Mouse (Mus musculus) MEL (cell line): ENCODE data around the gene Zfand6. TPM values are rescaled to one million over a fixed set of nuclear protein-coding genes. Genes with fewer than 3 reads are reported as not detected.

Experiments
- DNase-seq: peaks from one replicate; pipeline ENCODE4 v3.0.0; 2011; ENCODE audit warnings: low read depth, low spot score
- H3K27ac ChIP-seq: 2 replicates; pipeline ENCODE4 v1.5.1; 2012; ENCODE audit warnings: low read depth, mild to moderate bottlenecking, control low read depth, low read length, moderate library complexity; ENCODE audit not compliant: control insufficient read depth
- H3K27me3 ChIP-seq, 2 experiments: fragments of 150-350 bp in 1 of 2; sonication (generic) in 1 of 2; 2 replicates each; pipeline ENCODE4 v1.6.1; 2012; ENCODE audit warnings: low read length in 2 of 2, mild to moderate bottlenecking in 2 of 2, improper control_type of control experiment in 1 of 2, moderate library complexity in 1 of 2; ENCODE audit not compliant: insufficient read depth in 2 of 2, control insufficient read depth in 1 of 2
- H3K36me3 ChIP-seq, 2 experiments: 2 replicates each; pipeline ENCODE4 v1.6.1; 2012 to 2014; ENCODE audit warnings: low read length in 2 of 2, improper control_type of control experiment in 1 of 2, inconsistent platforms in 1 of 2, mild to moderate bottlenecking in 1 of 2; ENCODE audit not compliant: insufficient read depth in 2 of 2, control insufficient read depth in 1 of 2
- H3K4me1 ChIP-seq, 2 experiments: fragments of 150-350 bp in 1 of 2; sonication (generic) in 1 of 2; 2 replicates each; pipeline ENCODE4 v1.6.1; 2012; ENCODE audit warnings: low read length in 2 of 2, improper control_type of control experiment in 1 of 2, mild to moderate bottlenecking in 1 of 2; ENCODE audit not compliant: insufficient read depth in 2 of 2, control insufficient read depth in 1 of 2
- H3K4me3 ChIP-seq, 2 experiments: fragments of 150-350 bp in 1 of 2; sonication (generic) in 1 of 2; 2 replicates each; pipeline ENCODE4 v1.5.1; 2012; ENCODE audit warnings: low read depth in 2 of 2, low read length in 2 of 2, mild to moderate bottlenecking in 2 of 2, moderate library complexity in 2 of 2, control low read depth in 1 of 2, improper control_type of control experiment in 1 of 2; ENCODE audit not compliant: control insufficient read depth in 1 of 2, insufficient read depth in 1 of 2
- H3K79me2 ChIP-seq: 2 replicates; pipeline ENCODE4 v1.6.1; 2012; ENCODE audit warnings: mild to moderate bottlenecking, low read length, moderate library complexity; ENCODE audit not compliant: control insufficient read depth, poor library complexity, insufficient read depth
- H3K9ac ChIP-seq: 2 replicates; pipeline ENCODE4 v1.6.1; 2012; ENCODE audit warnings: low read depth, mild to moderate bottlenecking, control low read depth, low read length, moderate library complexity; ENCODE audit not compliant: control insufficient read depth, poor library complexity, severe bottlenecking
- H3K9me3 ChIP-seq: fragments of 150-350 bp; sonication (generic); replicated peaks from 2 replicates; pipeline ENCODE4 v1.6.1; 2012; ENCODE audit warnings: mild to moderate bottlenecking, low read length, improper control_type of control experiment, moderate library complexity; ENCODE audit not compliant: insufficient read depth
- CHD1 ChIP-seq: IDR thresholded peaks from 2 replicates; pipeline ENCODE4 v1.6.1; 2012; ENCODE audit warnings: low read depth, mild to moderate bottlenecking, inconsistent platforms, low read length, improper control_type of control experiment
- CHD2 ChIP-seq: IDR thresholded peaks from 2 replicates; pipeline ENCODE4 v1.6.1; 2011; ENCODE audit warnings: low read length, improper control_type of control experiment
- CTCF ChIP-seq, 3 experiments: IDR thresholded peaks in 2 of 3; conservative IDR thresholded peaks in 1 of 3; 2 replicates each; pipeline ENCODE4 v1.5.1; 2011 to 2012; ENCODE audit warnings: low read length in 3 of 3, low read depth in 2 of 3, mild to moderate bottlenecking in 2 of 3, improper control_type of control experiment in 1 of 3, inconsistent platforms in 1 of 3, mixed read lengths in 1 of 3, moderate library complexity in 1 of 3; ENCODE audit not compliant: control insufficient read depth in 1 of 3, insufficient read depth in 1 of 3, poor library complexity in 1 of 3, severe bottlenecking in 1 of 3
- ELF1 ChIP-seq: IDR thresholded peaks from 2 replicates; pipeline ENCODE4 v1.6.1; 2014; ENCODE audit warnings: low read depth, mild to moderate bottlenecking, inconsistent platforms, low read length, improper control_type of control experiment, moderate library complexity
- EP300 ChIP-seq, 2 experiments: IDR thresholded peaks; 2 replicates each; pipeline ENCODE4 v1.6.1; 2011; ENCODE audit warnings: improper control_type of control experiment in 2 of 2, low read length in 2 of 2, low read depth in 1 of 2, mild to moderate bottlenecking in 1 of 2
- GATA1 ChIP-seq: IDR thresholded peaks from 2 replicates; pipeline ENCODE4 v1.6.1; 2011; ENCODE audit warnings: low read depth, low read length, improper control_type of control experiment
- JUND ChIP-seq: IDR thresholded peaks from 2 replicates; pipeline ENCODE4 v1.6.1; 2011; ENCODE audit warnings: low read depth, mild to moderate bottlenecking, improper control_type of control experiment, low read length
- KAT2A ChIP-seq: conservative IDR thresholded peaks from 2 replicates; pipeline ENCODE4 v1.6.1; 2012; ENCODE audit warnings: low read depth, low read length, improper control_type of control experiment, inconsistent platforms
- MAFK ChIP-seq: IDR thresholded peaks from 2 replicates; pipeline ENCODE4 v1.6.1; 2011; ENCODE audit warnings: low read depth, mild to moderate bottlenecking, low read length, improper control_type of control experiment, borderline replicate concordance
- MAX ChIP-seq: IDR thresholded peaks from 2 replicates; pipeline ENCODE4 v1.6.1; 2011; ENCODE audit warnings: low read length, improper control_type of control experiment
- MAZ ChIP-seq: IDR thresholded peaks from 2 replicates; pipeline ENCODE4 v1.6.1; 2012; ENCODE audit warnings: low read depth, mild to moderate bottlenecking, inconsistent platforms, low read length, improper control_type of control experiment
- MXI1 ChIP-seq: IDR thresholded peaks from 2 replicates; pipeline ENCODE4 v1.6.1; 2011; ENCODE audit warnings: mild to moderate bottlenecking, low read depth, low read length, improper control_type of control experiment
- MYC ChIP-seq: IDR thresholded peaks from 2 replicates; pipeline ENCODE4 v1.6.1; 2011; ENCODE audit warnings: low read depth, mild to moderate bottlenecking, low read length, improper control_type of control experiment, moderate library complexity
- NRF1 ChIP-seq: IDR thresholded peaks from 2 replicates; pipeline ENCODE4 v1.6.1; 2014; ENCODE audit warnings: low read depth, mild to moderate bottlenecking, inconsistent platforms, low read length, improper control_type of control experiment, moderate library complexity; ENCODE audit not compliant: poor library complexity, insufficient read depth, severe bottlenecking
- POLR2A ChIP-seq, 2 experiments: IDR thresholded peaks; 2 replicates each; pipeline ENCODE4 v1.6.1; 2011 to 2012; ENCODE audit warnings: low read length in 2 of 2, mild to moderate bottlenecking in 2 of 2, control low read depth in 1 of 2, improper control_type of control experiment in 1 of 2, low read depth in 1 of 2, moderate library complexity in 1 of 2; ENCODE audit not compliant: control insufficient read depth in 1 of 2, insufficient read depth in 1 of 2, poor library complexity in 1 of 2
- POLR2AphosphoS2 ChIP-seq: IDR thresholded peaks from 2 replicates; pipeline ENCODE4 v1.6.1; 2011; ENCODE audit warnings: low read length, improper control_type of control experiment
- POLR2AphosphoS5 ChIP-seq: IDR thresholded peaks from 2 replicates; pipeline ENCODE4 v1.6.1; 2012; ENCODE audit warnings: low read depth, borderline replicate concordance, mild to moderate bottlenecking, inconsistent platforms, low read length, moderate library complexity, mixed read lengths
- RCOR1 ChIP-seq: IDR thresholded peaks from 2 replicates; pipeline ENCODE4 v1.6.1; 2012; ENCODE audit warnings: low read depth, mild to moderate bottlenecking, inconsistent platforms, low read length, improper control_type of control experiment
- SIN3A ChIP-seq: IDR thresholded peaks from 2 replicates; pipeline ENCODE4 v1.6.1; 2012; ENCODE audit warnings: low read length, improper control_type of control experiment, inconsistent platforms
- TAL1 ChIP-seq: IDR thresholded peaks from 2 replicates; pipeline ENCODE4 v1.6.1; 2012; ENCODE audit warnings: mild to moderate bottlenecking, inconsistent platforms, low read length, moderate library complexity, mixed read lengths
- USF1 ChIP-seq: IDR thresholded peaks from 2 replicates; pipeline ENCODE4 v1.6.1; 2014; ENCODE audit warnings: low read depth, mild to moderate bottlenecking, inconsistent platforms, low read length, improper control_type of control experiment, moderate library complexity
- USF2 ChIP-seq, 2 experiments: IDR thresholded peaks; 2 replicates each; pipeline ENCODE4 v1.6.1; 2011 to 2012; ENCODE audit warnings: improper control_type of control experiment in 2 of 2, low read length in 2 of 2, borderline replicate concordance in 1 of 2, inconsistent platforms in 1 of 2, low read depth in 1 of 2, mild to moderate bottlenecking in 1 of 2; ENCODE audit not compliant: insufficient read depth in 1 of 2
- ZC3H11A ChIP-seq: IDR thresholded peaks from 2 replicates; pipeline ENCODE4 v1.6.1; 2012; ENCODE audit warnings: low read depth, mild to moderate bottlenecking, inconsistent platforms, low read length, improper control_type of control experiment
- ZKSCAN1 ChIP-seq: IDR thresholded peaks from 2 replicates; pipeline ENCODE4 v1.6.1; 2012; ENCODE audit warnings: low read depth, mild to moderate bottlenecking, inconsistent platforms, low read length, improper control_type of control experiment, moderate library complexity
- ZMIZ1 ChIP-seq: IDR thresholded peaks from 2 replicates; pipeline ENCODE4 v1.6.1; 2012; ENCODE audit warnings: low read depth, mild to moderate bottlenecking, inconsistent platforms, low read length, improper control_type of control experiment, moderate library complexity
- ZNF384 ChIP-seq: IDR thresholded peaks from 2 replicates; pipeline ENCODE4 v1.6.1; 2012; ENCODE audit warnings: low read depth, mild to moderate bottlenecking, inconsistent platforms, low read length, improper control_type of control experiment
- polyA plus RNA-seq, 2 experiments: library from polyadenylated mRNA; stranded (reverse) in 1 of 2; unstranded in 1 of 2; fragments of >175 nt in 1 of 2; fragments of >200 nt in 1 of 2; gene quantifications; 2 replicates each; pipeline versions ENCODE4 v1.2.1 to v1.2.4; 2012; ENCODE audit warnings: low replicate concordance in 2 of 2, low read depth in 1 of 2; ENCODE audit not compliant: insufficient read length in 2 of 2, insufficient read depth in 1 of 2, missing spikeins in 1 of 2
- total RNA-seq: library from RNA; depleted of rRNA; stranded (reverse); fragments of 300-350 nt; gene quantifications from 2 replicates; pipeline ENCODE4 v1.2.3, GENCODE M21; 2012

Gene Zfand6
- total and polyA plus RNA-seq, 3 experiments, result 20.3 to 315 (median 39.9) TPM

GRCm38 (mm10) chr7:84643270-84643998 lies 46.3 kb downstream of the Zfand6 start:
- H3K9me3 ChIP-seq, result no peaks in the 10 kb centered on the region
- peaks cover 0 to under 1% of the 10 kb centered on the region in 2 experiments; a peak in 2 of 4 replicates for H3K4me1 ChIP-seq
- TF ChIP-seq KAT2A, result no peak
- no peak for TF ChIP-seq CHD1
- TF ChIP-seq RCOR1, result no peak
- no peak for TF ChIP-seq NRF1
- no peak for TF ChIP-seq JUND
- no peak for TF ChIP-seq CHD2
- no peak for TF ChIP-seq ZMIZ1
- no peak for TF ChIP-seq TAL1
- no peak for TF ChIP-seq MAFK
- no peak for TF ChIP-seq POLR2AphosphoS2
- no peak for TF ChIP-seq MYC
- TF ChIP-seq CTCF (IDR thresholded peaks at IDR 0.05 in 2 of 3, conservative IDR thresholded peaks at IDR 0.05 in 1 of 3; ENCODE audit: control insufficient read depth in 1 of 3, insufficient read depth in 1 of 3, low read depth in 2 of 3, low read length in 3 of 3, poor library complexity in 1 of 3, severe bottlenecking in 1 of 3), result no peak
- TF ChIP-seq ELF1, result no peak
- no peak for TF ChIP-seq MXI1
- TF ChIP-seq SIN3A, result no peak
- TF ChIP-seq MAX, result no peak
- TF ChIP-seq ZKSCAN1, result no peak
- TF ChIP-seq POLR2AphosphoS5, result no peak
- TF ChIP-seq USF1, result no peak
- no peaks in the 10 kb centered on the region for H3K79me2 ChIP-seq
- DNase-seq, result no peak
- H3K27me3 ChIP-seq, result no peaks in the 10 kb centered on the region
- peaks cover under 1 to 1% of the 10 kb centered on the region in 2 experiments; a peak in 2 of 4 replicates for H3K36me3 ChIP-seq
- no peak overlapping the region for H3K27ac ChIP-seq
- H3K4me3 ChIP-seq, result no peak overlapping the region
- H3K9ac ChIP-seq, result no peak overlapping the region

DNA sequence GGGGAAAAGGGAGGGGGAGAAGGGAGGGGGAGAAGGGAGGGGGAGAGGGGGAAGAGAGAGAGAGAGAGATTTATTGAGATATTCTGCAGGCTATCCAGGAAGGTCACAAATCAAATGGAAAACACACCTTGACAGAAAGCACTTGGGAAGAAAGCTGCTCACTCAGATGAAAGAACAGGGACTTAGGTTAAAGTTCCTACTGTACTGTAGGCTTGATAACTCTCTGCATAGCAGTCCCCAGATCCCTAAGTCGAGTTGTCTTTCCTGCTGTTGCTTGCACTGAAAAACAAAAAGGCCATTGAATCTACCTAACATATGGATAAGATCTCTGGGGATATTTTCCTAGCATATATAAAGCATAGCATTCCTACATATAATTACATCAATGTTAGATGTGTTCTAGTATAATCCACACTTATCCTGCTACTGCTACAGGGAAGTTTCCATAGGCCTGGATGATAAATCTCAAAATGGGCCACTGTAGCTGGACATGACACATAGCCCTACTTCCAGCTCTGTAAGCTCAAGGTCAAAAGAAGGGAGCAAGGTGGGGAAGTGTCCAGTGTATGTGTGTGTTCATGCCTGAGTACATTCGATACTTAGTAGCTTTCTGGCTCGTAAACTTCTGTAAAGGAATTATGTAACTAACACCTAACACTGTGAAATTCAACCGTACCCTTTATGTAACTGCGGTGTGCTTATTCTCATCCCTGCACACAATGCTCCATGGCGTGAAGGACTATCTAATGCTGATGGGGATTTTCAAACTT lies 47.4 kb downstream of the Zfand6 start:
- Histone ChIP-seq H3K9ac (no peak overlapping the region), H3K4me3 (no peak overlapping the region), H3K4me1 (peaks cover 0 to 6% of the 10 kb centered on the region in 2 experiments; a peak in 2 of 4 replicates), H3K36me3 (peaks cover 1 to 5% of the 10 kb centered on the region in 2 experiments; a peak in 2 of 4 replicates), H3K27ac (no peak overlapping the region), H3K9me3 (no peaks in the 10 kb centered on the region), H3K27me3 (no peaks in the 10 kb centered on the region), H3K79me2 (no peaks in the 10 kb centered on the region)
- DNase-seq, result no peak
- TF ChIP-seq USF2 (IDR thresholded peaks at IDR 0.05; ENCODE audit: borderline replicate concordance in 1 of 2, insufficient read depth in 1 of 2, low read depth in 1 of 2, low read length in 2 of 2), result no peak
- no peak for TF ChIP-seq POLR2AphosphoS2
- TF ChIP-seq GATA1, result no peak
- TF ChIP-seq MAZ, result no peak
- TF ChIP-seq POLR2A (IDR thresholded peaks at IDR 0.05; ENCODE audit: control insufficient read depth in 1 of 2, insufficient read depth in 1 of 2, low read depth in 1 of 2, low read length in 2 of 2, poor library complexity in 1 of 2), result no peak
- no peak for TF ChIP-seq ZC3H11A
- TF ChIP-seq EP300 (IDR thresholded peaks at IDR 0.05; ENCODE audit: low read depth in 1 of 2, low read length in 2 of 2), result no peak
- no peak for TF ChIP-seq RCOR1
- TF ChIP-seq ZNF384, result no peak
- TF ChIP-seq POLR2AphosphoS5, result no peak
- no peak for TF ChIP-seq ZKSCAN1
- TF ChIP-seq SIN3A, result no peak
- TF ChIP-seq MAFK, result no peak
